Mouse (Mus musculus) CH12.LX (cell line): Measurements from ENCODE around the gene Adam1a. TPM values are rescaled to one million over a fixed set of nuclear protein-coding genes. Genes with fewer than 3 reads are reported as not detected.

Source experiments
- DNase-seq: peaks from one replicate; pipeline ENCODE4 v3.0.0-alpha.2; 2013; ENCODE audit errors: extremely low read depth
- H3K27ac ChIP-seq: 2 replicates; pipeline ENCODE4 v1.5.1; 2012; ENCODE audit warnings: low read depth, mild to moderate bottlenecking, control low read depth, moderate library complexity; ENCODE audit not compliant: insufficient read depth
- H3K27me3 ChIP-seq: replicated peaks from 2 replicates; pipeline ENCODE3; 2012; ENCODE audit warnings: inconsistent platforms
- H3K36me3 ChIP-seq, 2 experiments: replicated peaks in 1 of 2; 2 replicates each; pipeline versions ENCODE3 to v1.6.1; 2012; ENCODE audit warnings: inconsistent platforms in 1 of 2, low read length in 1 of 2, mild to moderate bottlenecking in 1 of 2, mixed read lengths in 1 of 2, moderate library complexity in 1 of 2; ENCODE audit not compliant: control insufficient read depth in 1 of 2, insufficient read depth in 1 of 2
- H3K4me1 ChIP-seq, 2 experiments: 2 replicates each; pipeline ENCODE4 v1.6.1; 2012; ENCODE audit warnings: inconsistent platforms in 1 of 2, moderate library complexity in 1 of 2; ENCODE audit not compliant: insufficient read depth in 2 of 2, control insufficient read depth in 1 of 2
- H3K4me2 ChIP-seq: 2 replicates; pipeline ENCODE4 v1.6.1; 2012; ENCODE audit warnings: low read depth, mild to moderate bottlenecking, control low read depth; ENCODE audit not compliant: poor library complexity, insufficient read depth, severe bottlenecking
- H3K4me3 ChIP-seq, 3 experiments: fragments of 150-350 bp in 1 of 3; sonication (generic) in 1 of 3; replicated peaks in 1 of 3; 2 replicates each; pipeline versions ENCODE3 to v1.5.1; 2011 to 2012; ENCODE audit warnings: low read depth in 2 of 3, low read length in 2 of 3, mild to moderate bottlenecking in 2 of 3, moderate library complexity in 2 of 3, control low read depth in 1 of 3, improper control_type of control experiment in 1 of 3, inconsistent platforms in 1 of 3, mixed read lengths in 1 of 3; ENCODE audit not compliant: poor library complexity in 1 of 3
- H3K79me2 ChIP-seq: replicated peaks from 2 replicates; pipeline ENCODE4 v1.6.1; 2012; ENCODE audit warnings: mild to moderate bottlenecking, moderate library complexity; ENCODE audit not compliant: control insufficient read depth, poor library complexity, insufficient read depth, severe bottlenecking; ENCODE audit errors: extremely low read depth
- H3K9ac ChIP-seq: 2 replicates; pipeline ENCODE4 v1.6.1; 2012; ENCODE audit warnings: low read depth, mild to moderate bottlenecking, control low read depth, moderate library complexity; ENCODE audit not compliant: insufficient read depth
- H3K9me3 ChIP-seq: replicated peaks from 2 replicates; pipeline ENCODE3; 2012; ENCODE audit warnings: low read length, inconsistent platforms, mixed read lengths
- CTCF ChIP-seq, 2 experiments: IDR thresholded peaks in 1 of 2; conservative IDR thresholded peaks in 1 of 2; 2 replicates each; pipeline ENCODE4 v1.5.1; 2011 to 2012; ENCODE audit warnings: low read depth in 2 of 2, low read length in 2 of 2, improper control_type of control experiment in 1 of 2, inconsistent platforms in 1 of 2, mild to moderate bottlenecking in 1 of 2, moderate library complexity in 1 of 2
- E2F4 ChIP-seq: IDR thresholded peaks from 2 replicates; pipeline ENCODE4 v1.6.1; 2011; ENCODE audit warnings: low read depth, low read length, improper control_type of control experiment; ENCODE audit not compliant: insufficient replicate concordance
- EP300 ChIP-seq: IDR thresholded peaks from 2 replicates; pipeline ENCODE4 v1.6.1; 2011; ENCODE audit warnings: low read length, improper control_type of control experiment
- HCFC1 ChIP-seq: IDR thresholded peaks from 2 replicates; pipeline ENCODE4 v1.6.1; 2012; ENCODE audit warnings: low read depth, mild to moderate bottlenecking, inconsistent platforms, low read length, improper control_type of control experiment
- IRF4 ChIP-seq: IDR thresholded peaks from 2 replicates; pipeline ENCODE4 v1.6.1; 2014; ENCODE audit warnings: low read depth, mild to moderate bottlenecking, inconsistent platforms, low read length, improper control_type of control experiment
- JUN ChIP-seq: IDR thresholded peaks from 2 replicates; pipeline ENCODE4 v1.6.1; 2011; ENCODE audit warnings: low read depth, mild to moderate bottlenecking, low read length, improper control_type of control experiment, moderate library complexity; ENCODE audit not compliant: insufficient read depth
- JUND ChIP-seq: conservative IDR thresholded peaks from 2 replicates; pipeline ENCODE4 v1.6.1; 2011; ENCODE audit warnings: low read depth, low read length, improper control_type of control experiment
- MAZ ChIP-seq: IDR thresholded peaks from 2 replicates; pipeline ENCODE4 v1.6.1; 2012; ENCODE audit warnings: low read depth, mild to moderate bottlenecking, inconsistent platforms, low read length, improper control_type of control experiment, moderate library complexity
- MEF2A ChIP-seq: IDR thresholded peaks from 2 replicates; pipeline ENCODE4 v1.6.1; 2014; ENCODE audit warnings: low read depth, mild to moderate bottlenecking, inconsistent platforms, low read length, improper control_type of control experiment, borderline replicate concordance
- NRF1 ChIP-seq: IDR thresholded peaks from 2 replicates; pipeline ENCODE4 v1.6.1; 2014; ENCODE audit warnings: low read depth, mild to moderate bottlenecking, inconsistent platforms, low read length, improper control_type of control experiment, moderate library complexity
- PAX5 ChIP-seq: IDR thresholded peaks from 2 replicates; pipeline ENCODE4 v1.6.1; 2012; ENCODE audit warnings: low read length, inconsistent platforms, mixed read lengths
- POLR2A ChIP-seq: IDR thresholded peaks from 2 replicates; pipeline ENCODE4 v1.6.1; 2011; ENCODE audit warnings: low read depth, mild to moderate bottlenecking, improper control_type of control experiment, low read length
- POLR2AphosphoS2 ChIP-seq: IDR thresholded peaks from 2 replicates; pipeline ENCODE4 v1.6.1; 2011; ENCODE audit warnings: low read depth, low read length, improper control_type of control experiment
- RAD21 ChIP-seq: IDR thresholded peaks from 2 replicates; pipeline ENCODE4 v1.6.1; 2011; ENCODE audit warnings: low read depth, mild to moderate bottlenecking, low read length, improper control_type of control experiment, moderate library complexity
- SIN3A ChIP-seq: IDR thresholded peaks from 2 replicates; pipeline ENCODE4 v1.6.1; 2012; ENCODE audit warnings: low read length, improper control_type of control experiment, inconsistent platforms
- SMC3 ChIP-seq: IDR thresholded peaks from 2 replicates; pipeline ENCODE4 v1.6.1; 2011; ENCODE audit warnings: low read depth, low read length, improper control_type of control experiment
- USF2 ChIP-seq: conservative IDR thresholded peaks from 2 replicates; pipeline ENCODE4 v1.6.1; 2011; ENCODE audit warnings: low read depth, low read length, improper control_type of control experiment
- ZNF384 ChIP-seq: IDR thresholded peaks from 2 replicates; pipeline ENCODE4 v1.6.1; 2012; ENCODE audit warnings: low read depth, low read length, improper control_type of control experiment, inconsistent platforms
- dilution Hi-C: fragments of 300-500 bp; cut with MboI; formaldehyde crosslinking; loops from 2 replicates; pipeline ENCODE4 v1.14.3; 2020; ENCODE audit warnings: low sequenced_read_pairs; ENCODE audit not compliant: extremely low pct_unique_long_range_greater_than_20kb, extremely low pct_ligation_motif_present
- in situ Hi-C: fragments of 300-500 bp; cut with MboI; formaldehyde crosslinking; loops from 3 replicates; pipeline ENCODE4 v1.14.3; 2019; ENCODE audit warnings: low sequenced_read_pairs, low pct_ligation_motif_present, low pct_unique_long_range_greater_than_20kb, mixed read lengths
- polyA plus RNA-seq: library from polyadenylated mRNA; unstranded; fragments of >175 nt; gene quantifications from 2 replicates; pipeline ENCODE4 v1.2.1, GENCODE M21; 2012; ENCODE audit warnings: low read depth; ENCODE audit not compliant: insufficient read length
- total RNA-seq, 2 experiments: library from RNA; depleted of rRNA; stranded (reverse); fragments of 300-350 nt in 1 of 2; fragments of >200 nt in 1 of 2; gene quantifications; 2 replicates each; pipeline ENCODE4 v1.2.3; 2012 to 2014

Adam1a gene
- total and polyA plus RNA-seq, 3 experiments = 1.2 to 1.6 (median 1.3) TPM

GRCm38 (mm10) chr5:121575867-121576266 lies 30.6 kb upstream of the Adam1a start:
- Histone ChIP-seq H3K4me3 (no peak overlapping the region), H3K36me3 (peaks cover 18 to 94% of the 10 kb centered on the region in 2 experiments), H3K4me2 (no peak overlapping the region), H3K27me3 (no peaks in the 10 kb centered on the region), H3K79me2 (no peaks in the 10 kb centered on the region), H3K9ac (no peak overlapping the region), H3K27ac (no peak overlapping the region), H3K4me1 (peaks cover 0 to 7% of the 10 kb centered on the region in 2 experiments; a peak in 2 of 4 replicates), H3K9me3 (no peaks in the 10 kb centered on the region)
- TF ChIP-seq ZNF384 = no peak
- no peak for TF ChIP-seq SMC3
- no peak for TF ChIP-seq JUND
- no peak for TF ChIP-seq CTCF (conservative IDR thresholded peaks at IDR 0.05 in 1 of 2, IDR thresholded peaks at IDR 0.05 in 1 of 2; ENCODE audit: low read depth in 2 of 2, low read length in 2 of 2)
- TF ChIP-seq E2F4 = no peak
- TF ChIP-seq JUN = no peak
- no peak for TF ChIP-seq POLR2AphosphoS2
- no peak for TF ChIP-seq RAD21
- no peak for TF ChIP-seq USF2
- no peak for TF ChIP-seq MAZ
- TF ChIP-seq HCFC1 = no peak
- no peak for TF ChIP-seq POLR2A
- TF ChIP-seq NRF1 = no peak
- TF ChIP-seq SIN3A = no peak
- TF ChIP-seq EP300 = no peak
- no peak for TF ChIP-seq MEF2A
- TF ChIP-seq PAX5 = no peak
- TF ChIP-seq IRF4 = no peak
- in situ Hi-C loops = no loop called here
- DNase-seq = no peak
- dilution Hi-C loops = no loop called here

GRCm38 (mm10) chr5:121574145-121574544 lies 28.9 kb upstream of the Adam1a start:
- Histone ChIP-seq H3K36me3 (peaks cover 13 to 91% of the 10 kb centered on the region in 2 experiments), H3K4me1 (peaks cover 0 to 6% of the 10 kb centered on the region in 2 experiments; a peak in 2 of 4 replicates), H3K4me2 (no peak overlapping the region), H3K9me3 (no peaks in the 10 kb centered on the region), H3K9ac (no peak overlapping the region), H3K79me2 (no peaks in the 10 kb centered on the region), H3K4me3 (no peak overlapping the region), H3K27me3 (no peaks in the 10 kb centered on the region), H3K27ac (no peak overlapping the region)
- dilution Hi-C loops (no loop called here), in situ Hi-C loops (no loop called here)
- TF ChIP-seq CTCF (conservative IDR thresholded peaks at IDR 0.05 in 1 of 2, IDR thresholded peaks at IDR 0.05 in 1 of 2; ENCODE audit: low read depth in 2 of 2, low read length in 2 of 2) (peak in 1 of 2 experiments; percentile 1; a peak in 1 of 4 replicates), JUND (no peak)
- no peak for DNase-seq
